Mouse (Mus musculus) left cerebral cortex, adult 8-10 months (tissue): Measurements from ENCODE around the gene Gsto2. TPM values are rescaled to one million over a fixed set of nuclear protein-coding genes. Genes with fewer than 3 reads are reported as not detected.

ENCODE experiments used
- DNase-seq, 2 experiments: peaks; one replicate each; pipeline ENCODE4 v3.0.0; 2022; ENCODE audit warnings: low spot score in 2 of 2
- microRNA-seq, 2 experiments: library from miRNA; unstranded; fragments of <30 nt; microRNA quantifications; one replicate each; pipeline ENCODE4 v1.2.0; 2022
- total RNA-seq, 4 experiments: library from RNA; stranded (reverse); gene quantifications; 2 replicates each; pipeline ENCODE4 v1.2.4; 2022

Gene Gsto2
- total RNA-seq, 4 experiments from 2014 or later = 1.5 to 2.6 (median 2.2) TPM

- peak; percentile 33 to 39 for DNase-seq
Observed at GRCm38 (mm10) chr19:47919126-47919965, 54.0 kb downstream of the Gsto2 start, which contains the start of the genes Cfap43 and Itprip. TSS of gene Cfap43 (minus strand) at chr19:47919287. TSS of gene Itprip (minus strand) at chr19:47919299.

GRCm38 (mm10) chr19:47919966-47920375 lies 54.6 kb downstream of the Gsto2 start:
- DNase-seq = no peak

GRCm38 (mm10) chr19:47925819-47926218 lies 60.5 kb downstream of the Gsto2 start:
- no peak for DNase-seq

GRCm38 (mm10) chr19:47927032-47927431 lies 61.7 kb downstream of the Gsto2 start:
- no peak for DNase-seq

GRCm38 (mm10) chr19:47929043-47929442 lies 63.7 kb downstream of the Gsto2 start:
- DNase-seq = no peak

- no peak for DNase-seq
Observed at GRCm38 (mm10) chr19:47931982-47932638, 66.8 kb downstream of the Gsto2 start.

- no peak for DNase-seq
Observed at GRCm38 (mm10) chr19:47934146-47934545, 68.8 kb downstream of the Gsto2 start.

- no peak for DNase-seq
Observed at GRCm38 (mm10) chr19:47934636-47935238, 69.4 kb downstream of the Gsto2 start.

- no peak for DNase-seq
Observed at GRCm38 (mm10) chr19:47935530-47935929, 70.2 kb downstream of the Gsto2 start.

Small RNA genes within 50 kb of the gene (microRNA-seq; reads per million reads assigned to microRNA genes)
- 0 reads per million in 2 experiments for gene Gm22240

Other genes with a start within 250 kb of the Gsto2 start
- gene Col17a1, start 173.4 kb upstream of the Gsto2 start, total RNA-seq = under 1 TPM; 0.33 to 0.74 (median 0.47) TPM
- 10 to 100 TPM; 88.3 to 92.5 (median 89.9) TPM for gene Sfr1, start 133.9 kb upstream of the Gsto2 start, total RNA-seq
- gene Gsto1, start 10.6 kb upstream of the Gsto2 start, total RNA-seq = 10 to 100 TPM; 47.5 to 55.8 (median 51.4) TPM
- 1 to 10 TPM in 2 of 4 experiments, under 1 TPM in 2; 0.46 to 1.2 (median 0.99) TPM for gene Cfap43, start 53.8 kb downstream of the Gsto2 start, total RNA-seq
- 1 to 10 TPM in 2 of 4 experiments, under 1 TPM in 2; 0.74 to 1.7 (median 1.2) TPM for gene Itprip, start 53.8 kb downstream of the Gsto2 start, total RNA-seq
- under 1 TPM; 0.15 to 0.39 (median 0.36) TPM for gene Cfap58, start 72.1 kb downstream of the Gsto2 start, total RNA-seq